8 mouse cellular contexts compared by ENCODE assay signal in genomic region chr4:123200771-123201185, GRCm38 (mm10). TPM values are rescaled to one million over a fixed set of nuclear protein-coding genes. Genes with fewer than 3 reads are reported as not detected.
A peak's percentile ranks its signal among the peaks of the same experiment; 100 is the strongest.
DNase-seq lines count a peak whose midpoint lies in the region; ATAC-seq and TF ChIP-seq lines count a peak whose summit lies in the region.
"Had no signal": no experiment of that assay in that cellular context is flagged by ENCODE, and none has a peak within 500 bp of the region (broad histone marks: within the 10 kb centered on the region; RNA-seq: fewer than 3 reads in every experiment).

No protein-coding gene starts in this region.

- peak; percentile 83 for TF ChIP-seq CTCF in Patski (IDR thresholded peaks at IDR 0.05)

- in situ Hi-C loops in Patski (cut with MboI; ENCODE audit: low pct_unique_long_range_greater_than_20kb): no loop called here

- peaks cover 34% of the 10 kb centered on the region for H3K27me3 ChIP-seq in Patski
- H3K27me3 ChIP-seq in forebrain, embryonic 15.5 days: peaks cover 7% of the 10 kb centered on the region; the same call in 1 of the 2 replicates
- peaks cover 18% of the 10 kb centered on the region for H3K27me3 ChIP-seq in hindbrain, embryonic 11.5 days (ENCODE audit: control insufficient read depth, insufficient read depth, low read length)

- H3K9me3 ChIP-seq in forebrain, embryonic 15.5 days: no peaks in the 10 kb centered on the region
- no peaks in the 10 kb centered on the region for H3K9me3 ChIP-seq in hindbrain, embryonic 11.5 days (ENCODE audit: control insufficient read depth, low read length)

- no peak overlapping the region for H3K27ac ChIP-seq in forebrain, embryonic 15.5 days (replicated peaks)
- no peak overlapping the region for H3K27ac ChIP-seq in hindbrain, embryonic 11.5 days (ENCODE audit: low read depth, low read length)
- H3K27ac ChIP-seq: macrophage had no signal

- no peak for ATAC-seq in Patski
- ATAC-seq in forebrain, embryonic 15.5 days (replicated peaks): peak; percentile 65
- peak; percentile 66 for ATAC-seq in hindbrain, embryonic 11.5 days (ENCODE audit: low FRiP score)
- peak; percentile 59 for ATAC-seq in megakaryocyte, adult 5-6 weeks (ENCODE audit: poor library complexity, severe bottlenecking)

- no peaks in the 10 kb centered on the region for H3K36me3 ChIP-seq in forebrain, embryonic 15.5 days
- H3K36me3 ChIP-seq in hindbrain, embryonic 11.5 days (ENCODE audit: control insufficient read depth, insufficient read depth, low read length): no peaks in the 10 kb centered on the region

- peak overlapping the region; percentile 38 for H3K9ac ChIP-seq in forebrain, embryonic 15.5 days (replicated peaks)
- H3K9ac ChIP-seq in hindbrain, embryonic 11.5 days (ENCODE audit: low read depth, low read length): peak overlapping the region; percentile 48; the same call in 1 of the 2 replicates

- peaks cover 13% of the 10 kb centered on the region for H3K4me1 ChIP-seq in forebrain, embryonic 15.5 days
- H3K4me1 ChIP-seq in hindbrain, embryonic 11.5 days (replicated peaks; ENCODE audit: control insufficient read depth, insufficient read depth, low read length): peaks cover 4% of the 10 kb centered on the region

- POLR2A ChIA-PET in Patski (lab: Charles Lee): no interaction called here

- 2% methylated on average over 15 of the region's 15 CpGs for WGBS in forebrain, embryonic 15.5 days
- 3% methylated on average over 15 of the region's 15 CpGs for WGBS in hindbrain, embryonic 11.5 days

- DNase-seq in Patski (ENCODE audit: low read depth, low spot score): no peak
- DNase-seq in cerebellum, adult 11 months: peak; percentile 78
- DNase-seq in hindbrain, embryonic 11.5 days (ENCODE audit: low spot score): peak; percentile 86
- peak; percentile 69 to 70 for DNase-seq in layer of hippocampus, postnatal 36 days
- DNase-seq in right cerebral cortex, postnatal 10 days (ENCODE audit: low spot score in 2 of 2): peak; percentile 62 to 85

- CTCF ChIA-PET in Patski (lab: Charles Lee): interaction anchor here (1.3 kb wide), 1 partner anchor 53 kb away, joined by 4 read pairs; no protein-coding TSS in a partner anchor

- peak overlapping the region; percentile 58 for H3K4me2 ChIP-seq in forebrain, embryonic 15.5 days (replicated peaks)
- H3K4me2 ChIP-seq in hindbrain, embryonic 11.5 days (replicated peaks; ENCODE audit: low read depth, low read length): peak overlapping the region; percentile 90

- peak overlapping the region; percentile 34 for H3K4me3 ChIP-seq in forebrain, embryonic 15.5 days
- H3K4me3 ChIP-seq in hindbrain, embryonic 11.5 days (ENCODE audit: low read depth, low read length): peak overlapping the region; percentile 43

RNA-seq across cellular contexts. Expression of gene Nt5c1a, which starts 0.5 kb away (rescaled TPM):
- not detected for polyA plus RNA-seq in Patski (2021)
- polyA plus RNA-seq in forebrain, embryonic 15.5 days (2015; fragmentation: Nextera tagmentation; extraction: Ambion mirVana): 0.15 TPM in 1 of 2 replicates, not detected in the other
- polyA plus RNA-seq in hindbrain, embryonic 11.5 days (2014; fragmentation: Nextera tagmentation; extraction: Ambion mirVana): not detected in 2 replicates
- total RNA-seq in layer of hippocampus, postnatal 36 days (2021): 10 to 100 TPM; 13.4 to 14.5 TPM
- not detected in 2 replicates for total RNA-seq in megakaryocyte, adult 5-6 weeks (2015)
- total RNA-seq in megakaryocyte, adult 5-6 weeks (2017): not detected in 2 replicates
- polyA plus RNA-seq: macrophage had no signal

RNA-seq across cellular contexts. Expression of gene Hpcal4, which starts 17.8 kb away (rescaled TPM):
- polyA plus RNA-seq in Patski (2021): not detected
- polyA plus RNA-seq in forebrain, embryonic 15.5 days (2015; fragmentation: Nextera tagmentation; extraction: Ambion mirVana): 25.3 and 28.3 TPM in 2 replicates
- polyA plus RNA-seq in hindbrain, embryonic 11.5 days (2014; fragmentation: Nextera tagmentation; extraction: Ambion mirVana): 1.1 and 1.5 TPM in 2 replicates
- total RNA-seq in layer of hippocampus, postnatal 36 days (2021): 100 to 1,000 TPM; 495 to 526 TPM
- not detected in 2 replicates for total RNA-seq in megakaryocyte, adult 5-6 weeks (2015)
- total RNA-seq in megakaryocyte, adult 5-6 weeks (2017): not detected in 2 replicates
- polyA plus RNA-seq: macrophage had no signal

RNA-seq across cellular contexts. Expression of gene Heyl, which starts 32.6 kb away (rescaled TPM):
- not detected for polyA plus RNA-seq in Patski (2021)
- 4.3 TPM in 2 replicates for polyA plus RNA-seq in forebrain, embryonic 15.5 days (2015; fragmentation: Nextera tagmentation; extraction: Ambion mirVana)
- polyA plus RNA-seq in hindbrain, embryonic 11.5 days (2014; fragmentation: Nextera tagmentation; extraction: Ambion mirVana): 10.5 and 14.2 TPM in 2 replicates
- 1 to 10 TPM; 2.3 to 2.9 TPM for total RNA-seq in layer of hippocampus, postnatal 36 days (2021)
- total RNA-seq in megakaryocyte, adult 5-6 weeks (2015): not detected in 2 replicates
- not detected in 2 replicates for total RNA-seq in megakaryocyte, adult 5-6 weeks (2017)
- polyA plus RNA-seq: macrophage had no signal

Comparison
In these comparisons a context has a peak if more than half of its experiments do, and no peak if none do; other contexts are left out.
1. RNA of gene Hpcal4, which starts 17.8 kb away (polyA plus RNA-seq): 25.3 to 28.3 TPM in forebrain, embryonic 15.5 days; 1.1 to 1.5 TPM in hindbrain, embryonic 11.5 days and not detected in Patski (single experiment); every median in the first group is over 10 times any median in the second.